Mouse (Mus musculus) embryonic facial prominence, embryonic 12.5 days (tissue): ENCODE data around the gene Gpatch4. TPM values are rescaled to one million over a fixed set of nuclear protein-coding genes. Genes with fewer than 3 reads are reported as not detected.

Source experiments
- polyA plus RNA-seq: library from polyadenylated mRNA; unstranded; fragments of >200 nt; fragmentation: Nextera tagmentation; extraction: Ambion mirVana; gene quantifications from 2 replicates; pipeline ENCODE4 v1.2.1, GENCODE M21; 2016

Gpatch4 gene
- polyA plus RNA-seq, 1 experiment from 2014 or later, result 32.7 TPM

Other genes starting within 250 kb of the Gpatch4 start
- gene Ntrk1, start 247.9 kb upstream of the Gpatch4 start, polyA plus RNA-seq, result 40.0 and 51.7 TPM in 2 replicates
- gene Insrr, start 246.2 kb upstream of the Gpatch4 start, polyA plus RNA-seq, result 1.7 and 1.9 TPM in 2 replicates
- gene Pear1, start 218.8 kb upstream of the Gpatch4 start, polyA plus RNA-seq, result 14.4 and 15.1 TPM in 2 replicates
- gene Sh2d2a, start 196.4 kb upstream of the Gpatch4 start, polyA plus RNA-seq, result 0.08 TPM in 1 of 2 replicates, not detected in the other
- gene Prcc, start 157.5 kb upstream of the Gpatch4 start, polyA plus RNA-seq, result 15.5 and 16.0 TPM in 2 replicates
- 246 and 270 TPM in 2 replicates for gene Hdgf, start 136.8 kb upstream of the Gpatch4 start, polyA plus RNA-seq
- gene Mrpl24, start 123.6 kb upstream of the Gpatch4 start, polyA plus RNA-seq, result 71.4 and 72.9 TPM in 2 replicates
- 75.4 and 80.1 TPM in 2 replicates for gene Isg20l2, start 112.8 kb upstream of the Gpatch4 start, polyA plus RNA-seq
- 23.2 and 23.8 TPM in 2 replicates for gene Rrnad1, start 112.4 kb upstream of the Gpatch4 start, polyA plus RNA-seq
- gene Crabp2, start 94.4 kb upstream of the Gpatch4 start, polyA plus RNA-seq, result 467 and 481 TPM in 2 replicates
- gene Nes, start 72.0 kb upstream of the Gpatch4 start, polyA plus RNA-seq, result 40.0 and 42.0 TPM in 2 replicates
- gene Bcan, start 42.9 kb upstream of the Gpatch4 start, polyA plus RNA-seq, result 0.15 and 0.39 TPM in 2 replicates
- 0.09 and 0.34 TPM in 2 replicates for gene Hapln2, start 15.5 kb upstream of the Gpatch4 start, polyA plus RNA-seq
- 183 and 187 TPM in 2 replicates for gene Naxe, start 15.4 kb downstream of the Gpatch4 start, polyA plus RNA-seq
- 0.32 and 0.46 TPM in 2 replicates for gene Ttc24, start 35.2 kb downstream of the Gpatch4 start, polyA plus RNA-seq
- gene Iqgap3, start 38.9 kb downstream of the Gpatch4 start, polyA plus RNA-seq, result 24.4 and 25.8 TPM in 2 replicates
- 16.9 and 17.7 TPM in 2 replicates for gene Mef2d, start 99.3 kb downstream of the Gpatch4 start, polyA plus RNA-seq
- 0.64 and 1.3 TPM in 2 replicates for gene Rhbg, start 211.6 kb downstream of the Gpatch4 start, polyA plus RNA-seq
- gene Gm38392, start 244.1 kb downstream of the Gpatch4 start, polyA plus RNA-seq, result not detected in 2 replicates